Mouse (Mus musculus) stomach, postnatal 0 days (tissue): ENCODE results near the gene Gm7145.
"Not testable (repeated sequence)": the region's sequence is repeated elsewhere in the genome, so short reads cannot be mapped to it uniquely, and the experiment has no call there.

Experiments used
- CTCF ChIP-seq: IDR thresholded peaks from 2 replicates; pipeline ENCODE4 v1.5.1; 2016; ENCODE audit warnings: antibody characterized with exemption, low read depth, mild to moderate bottlenecking, moderate library complexity
- EP300 ChIP-seq: optimal IDR thresholded peaks from 2 replicates; pipeline ENCODE3; 2016; ENCODE audit warnings: antibody characterized with exemption

- not testable (repeated sequence) for TF ChIP-seq CTCF, EP300
Measured at GRCm38 (mm10) chr1:118003876-118004275, 38.1 kb downstream of the Gm7145 start.
